In genomic region chr5:149235002-149235401, GRCm38 (mm10) we compare ENCODE assay signal across 16 mouse cellular contexts. TPM values are rescaled to one million over a fixed set of nuclear protein-coding genes. Genes with fewer than 3 reads are reported as not detected.
DNase-seq lines count a peak whose midpoint lies in the region; ATAC-seq and TF ChIP-seq lines count a peak whose summit lies in the region.
"Had no signal": no experiment of that assay in that cellular context is flagged by ENCODE, and none has a peak within 500 bp of the region (broad histone marks: within the 10 kb centered on the region; RNA-seq: fewer than 3 reads in every experiment).

No protein-coding gene starts in this region.

- no peak overlapping the region for H3K9ac ChIP-seq in hindbrain, embryonic 12.5 days
- H3K9ac ChIP-seq: forebrain, embryonic 13.5 days; kidney, embryonic 15.5 days; liver, embryonic 13.5 days; midbrain, embryonic 15.5 days had no signal

- H3K27me3 ChIP-seq in heart, embryonic 10.5 days (ENCODE audit: insufficient read depth, poor library complexity, severe bottlenecking) = no peaks in the 10 kb centered on the region
- H3K27me3 ChIP-seq in myocyte (ENCODE audit: control insufficient read depth, insufficient read depth, insufficient read length) = no peaks in the 10 kb centered on the region
- no peaks in the 10 kb centered on the region for H3K27me3 ChIP-seq in hindbrain, embryonic 12.5 days
- no peaks in the 10 kb centered on the region for H3K27me3 ChIP-seq in embryonic facial prominence, embryonic 10.5 days (replicated peaks; ENCODE audit: low read depth, poor library complexity, severe bottlenecking)
- H3K27me3 ChIP-seq: forebrain, embryonic 13.5 days; kidney, embryonic 15.5 days; liver, embryonic 13.5 days; midbrain, embryonic 15.5 days had no signal

- peaks cover 7% of the 10 kb centered on the region; the same call in 1 of the 2 replicates for H3K4me1 ChIP-seq in heart, embryonic 10.5 days
- H3K4me1 ChIP-seq in hindbrain, embryonic 12.5 days = no peaks in the 10 kb centered on the region
- no peaks in the 10 kb centered on the region for H3K4me1 ChIP-seq in embryonic facial prominence, embryonic 10.5 days
- H3K4me1 ChIP-seq: kidney, embryonic 15.5 days; midbrain, embryonic 15.5 days had no signal

- peak; percentile 97 for DNase-seq in heart, adult 11 months
- no peak for DNase-seq in heart, embryonic 10.5 days (ENCODE audit: low spot score)
- DNase-seq in 416B (ENCODE audit: low read depth) = peak; percentile 80
- DNase-seq in embryonic facial prominence, embryonic 10.5 days (ENCODE audit: low spot score) = no peak
- no peak for DNase-seq in right cerebral cortex, adult 18-20 months
- DNase-seq: adrenal gland, adult 2 months; cerebellum, adult 11 months; heart, postnatal 4 days; layer of hippocampus, postnatal 36 days; liver, embryonic 13.5 days had no signal

- no peaks in the 10 kb centered on the region for H3K9me3 ChIP-seq in heart, embryonic 10.5 days
- H3K9me3 ChIP-seq in hindbrain, embryonic 12.5 days (replicated peaks) = 0 out of 2 replicates have a peak, but pooled peaks cover under 1% of the 10 kb centered on the region
- 0 out of 2 replicates have a peak, but pooled peaks cover 3% of the 10 kb centered on the region for H3K9me3 ChIP-seq in embryonic facial prominence, embryonic 10.5 days
- H3K9me3 ChIP-seq: forebrain, embryonic 13.5 days; kidney, embryonic 15.5 days; liver, embryonic 13.5 days; midbrain, embryonic 15.5 days had no signal

- H3K4me3 ChIP-seq in heart, embryonic 10.5 days = no peak overlapping the region
- no peak overlapping the region for H3K4me3 ChIP-seq in myocyte
- H3K4me3 ChIP-seq in hindbrain, embryonic 12.5 days = no peak overlapping the region
- H3K4me3 ChIP-seq in embryonic facial prominence, embryonic 10.5 days = no peak overlapping the region
- H3K4me3 ChIP-seq: forebrain, embryonic 13.5 days; kidney, embryonic 15.5 days; liver, embryonic 13.5 days; midbrain, embryonic 15.5 days had no signal

- TF ChIP-seq POLR2A in myocyte (IDR thresholded peaks at IDR 0.05; ENCODE audit: insufficient read length, low read depth) = no peak

- WGBS in heart, embryonic 10.5 days = 75% methylated on average over 7 of the region's 7 CpGs
- 91% methylated on average over 7 of the region's 7 CpGs for WGBS in hindbrain, embryonic 12.5 days
- WGBS in embryonic facial prominence, embryonic 10.5 days = 88% methylated on average over 7 of the region's 7 CpGs

- no peaks in the 10 kb centered on the region for H3K79me2 ChIP-seq in myocyte (ENCODE audit: control insufficient read depth, insufficient read depth)

- peak overlapping the region; percentile 36 for H3K4me2 ChIP-seq in myocyte (ENCODE audit: low read depth)
- H3K4me2 ChIP-seq in hindbrain, embryonic 12.5 days (replicated peaks) = no peak overlapping the region
- H3K4me2 ChIP-seq: forebrain, embryonic 13.5 days; kidney, embryonic 15.5 days; liver, embryonic 13.5 days; midbrain, embryonic 15.5 days had no signal

- H3K36me3 ChIP-seq in heart, embryonic 10.5 days = no peaks in the 10 kb centered on the region
- no peaks in the 10 kb centered on the region for H3K36me3 ChIP-seq in myocyte (ENCODE audit: control insufficient read depth, insufficient read depth)
- no peaks in the 10 kb centered on the region for H3K36me3 ChIP-seq in hindbrain, embryonic 12.5 days
- no peaks in the 10 kb centered on the region for H3K36me3 ChIP-seq in embryonic facial prominence, embryonic 10.5 days (replicated peaks)
- H3K36me3 ChIP-seq: kidney, embryonic 15.5 days; liver, embryonic 13.5 days; midbrain, embryonic 15.5 days had no signal

- no peak overlapping the region for H3ac ChIP-seq in myocyte (ENCODE audit: control insufficient read depth, insufficient read length)

- H3K27ac ChIP-seq in heart, embryonic 10.5 days = no peak overlapping the region
- no peak overlapping the region for H3K27ac ChIP-seq in hindbrain, embryonic 12.5 days
- no peak overlapping the region for H3K27ac ChIP-seq in embryonic facial prominence, embryonic 10.5 days (replicated peaks)
- H3K27ac ChIP-seq: forebrain, embryonic 13.5 days; kidney, embryonic 15.5 days; liver, embryonic 13.5 days; midbrain, embryonic 15.5 days had no signal

- peak; percentile 95 for ATAC-seq in granulocyte monocyte progenitor cell, adult 5-6 weeks (replicated peaks; ENCODE audit: poor library complexity, severe bottlenecking)
- ATAC-seq in hindbrain, embryonic 12.5 days (ENCODE audit: low FRiP score) = no peak
- ATAC-seq: forebrain, embryonic 13.5 days; midbrain, embryonic 15.5 days had no signal

TF ChIP-seq in myocyte, 11 proteins besides CTCF, POLR2A, EP300 and RAD21:
- TF ChIP-seq TCF3 (IDR thresholded peaks at IDR 0.05; ENCODE audit: insufficient read length, low read depth) (peak; percentile 22), MYOG (IDR thresholded peaks at IDR 0.05; ENCODE audit: control insufficient read depth in 1 of 3, insufficient read depth in 1 of 3, insufficient read length in 2 of 3, low read depth in 2 of 3) (peak in 2 of 3 experiments; percentile 11 to 36), REST (IDR thresholded peaks at IDR 0.05; ENCODE audit: insufficient read depth, insufficient read length) (no peak), TCF12 (IDR thresholded peaks at IDR 0.05; ENCODE audit: insufficient read depth, poor library complexity, severe bottlenecking) (no peak), MYOD1 (IDR thresholded peaks at IDR 0.05; ENCODE audit: control insufficient read depth in 1 of 3, insufficient read length in 2 of 3, low read depth in 2 of 3) (peak; percentile 24 to 94 (median 90)), USF1 (IDR thresholded peaks at IDR 0.05; ENCODE audit: low read depth) (no peak), E2F4 (IDR thresholded peaks at IDR 0.05; ENCODE audit: insufficient read depth) (no peak)

RNA-seq across cellular contexts. Expression of gene Alox5ap, which starts 29.6 kb away (rescaled TPM):
- polyA plus RNA-seq in heart, embryonic 10.5 days (2016; fragmentation: Nextera tagmentation; extraction: Ambion mirVana) = 4.3 and 4.5 TPM in 2 replicates
- 387 and 445 TPM in 2 replicates for total RNA-seq in granulocyte monocyte progenitor cell, adult 5-6 weeks (2014; fragmentation: Nextera tagmentation)
- 356 and 457 TPM in 2 replicates for total RNA-seq in granulocyte monocyte progenitor cell, adult 5-6 weeks (2017)
- 28.8 TPM for polyA plus RNA-seq in myocyte (2012; fragmentation: generic; extraction: Trizol)
- 5.9 and 7.1 TPM in 2 replicates for polyA plus RNA-seq in hindbrain, embryonic 12.5 days (2016; fragmentation: Nextera tagmentation; extraction: Ambion mirVana)
- polyA plus RNA-seq in embryonic facial prominence, embryonic 10.5 days (2016; fragmentation: Nextera tagmentation; extraction: Ambion mirVana) = 5.5 and 5.8 TPM in 2 replicates

RNA-seq across cellular contexts. Expression of gene Hmgb1, which starts 50.7 kb away (rescaled TPM):
- polyA plus RNA-seq in heart, embryonic 10.5 days (2016; fragmentation: Nextera tagmentation; extraction: Ambion mirVana) = 757 and 1,068 TPM in 2 replicates
- total RNA-seq in granulocyte monocyte progenitor cell, adult 5-6 weeks (2014; fragmentation: Nextera tagmentation) = 758 and 1,067 TPM in 2 replicates
- total RNA-seq in granulocyte monocyte progenitor cell, adult 5-6 weeks (2017) = 985 and 1,480 TPM in 2 replicates
- 88.6 TPM for polyA plus RNA-seq in myocyte (2012; fragmentation: generic; extraction: Trizol)
- 1,291 and 1,445 TPM in 2 replicates for polyA plus RNA-seq in hindbrain, embryonic 12.5 days (2016; fragmentation: Nextera tagmentation; extraction: Ambion mirVana)
- polyA plus RNA-seq in embryonic facial prominence, embryonic 10.5 days (2016; fragmentation: Nextera tagmentation; extraction: Ambion mirVana) = 1,556 and 1,753 TPM in 2 replicates

RNA-seq across cellular contexts. Expression of gene Uspl1, which starts 50.9 kb away (rescaled TPM):
- polyA plus RNA-seq in heart, embryonic 10.5 days (2016; fragmentation: Nextera tagmentation; extraction: Ambion mirVana) = 45.9 and 53.7 TPM in 2 replicates
- 23.7 and 47.8 TPM in 2 replicates for total RNA-seq in granulocyte monocyte progenitor cell, adult 5-6 weeks (2014; fragmentation: Nextera tagmentation)
- 33.7 and 34.6 TPM in 2 replicates for total RNA-seq in granulocyte monocyte progenitor cell, adult 5-6 weeks (2017)
- polyA plus RNA-seq in myocyte (2012; fragmentation: generic; extraction: Trizol) = 18.4 TPM
- 63.0 and 68.6 TPM in 2 replicates for polyA plus RNA-seq in hindbrain, embryonic 12.5 days (2016; fragmentation: Nextera tagmentation; extraction: Ambion mirVana)
- polyA plus RNA-seq in embryonic facial prominence, embryonic 10.5 days (2016; fragmentation: Nextera tagmentation; extraction: Ambion mirVana) = 76.3 and 78.3 TPM in 2 replicates

Comparison
In these comparisons a context has a peak if more than half of its experiments do, and no peak if none do; other contexts are left out.
1. DNase-seq: peak in heart, adult 11 months (single experiment) and 416B (single experiment); none in heart, embryonic 10.5 days (single experiment), embryonic facial prominence, embryonic 10.5 days (single experiment) and right cerebral cortex, adult 18-20 months (single experiment).